ENCODE assay signal across 26 mouse cellular contexts in genomic region chr1:105819031-105819430, GRCm38 (mm10). TPM values are rescaled to one million over a fixed set of nuclear protein-coding genes. Genes with fewer than 3 reads are reported as not detected.
DNase-seq lines count a peak whose midpoint lies in the region; ATAC-seq and TF ChIP-seq lines count a peak whose summit lies in the region.
"Had no signal": no experiment of that assay in that cellular context is flagged by ENCODE, and none has a peak within 500 bp of the region (broad histone marks: within the 10 kb centered on the region; RNA-seq: fewer than 3 reads in every experiment).

No protein-coding gene starts in this region.

- no peak for DNase-seq in kidney, adult 11 months
- no peak for DNase-seq in spleen, postnatal 36 days (ENCODE audit: low spot score in 2 of 2)
- no peak for DNase-seq in yolk sac, embryonic 10.5 days (ENCODE audit: low spot score)
- no peak for DNase-seq in cerebellum, adult 2 months
- DNase-seq: adrenal gland, postnatal 25 days; B cell, adult 2 months; cerebellum, adult 11-12 months; cerebellum, postnatal 10 days; gastrocnemius, postnatal 25 days; heart, postnatal 4 days; kidney, adult 9 months; kidney, postnatal 4 days; left cerebral cortex, postnatal 4 days; lung, postnatal 4 days; thymus, postnatal 14 days had no signal

- H3K27me3 ChIP-seq in kidney, embryonic 15.5 days = no peaks in the 10 kb centered on the region
- H3K27me3 ChIP-seq in embryonic facial prominence, embryonic 13.5 days = no peaks in the 10 kb centered on the region
- H3K27me3 ChIP-seq in embryonic facial prominence, embryonic 15.5 days = no peaks in the 10 kb centered on the region
- H3K27me3 ChIP-seq in limb, embryonic 12.5 days = no peaks in the 10 kb centered on the region
- H3K27me3 ChIP-seq in cerebellum, adult 2 months (ENCODE audit: control insufficient read depth, insufficient read depth, low read length) = no peaks in the 10 kb centered on the region
- H3K27me3 ChIP-seq: heart, embryonic 12.5 days; hindbrain, embryonic 13.5 days; midbrain, embryonic 12.5 days; neural tube, embryonic 13.5 days had no signal

- peak overlapping the region; percentile 25; the same call in 1 of the 2 replicates for H3K4me2 ChIP-seq in kidney, embryonic 15.5 days
- peak overlapping the region; percentile 16; the same call in 1 of the 2 replicates for H3K4me2 ChIP-seq in embryonic facial prominence, embryonic 13.5 days
- 0 out of 2 replicates have a peak overlapping the region, but pooled peaks have one; percentile 3 for H3K4me2 ChIP-seq in embryonic facial prominence, embryonic 15.5 days (replicated peaks)
- no peak overlapping the region; the same call in 1 of the 2 replicates for H3K4me2 ChIP-seq in limb, embryonic 12.5 days
- H3K4me2 ChIP-seq: heart, embryonic 12.5 days; hindbrain, embryonic 13.5 days; liver, embryonic 11.5 days; midbrain, embryonic 12.5 days; neural tube, embryonic 13.5 days had no signal

- no peak for TF ChIP-seq CTCF in cerebellum, adult 2 months (IDR thresholded peaks at IDR 0.05; ENCODE audit: borderline replicate concordance, insufficient read depth, low read depth, low read length)

- H3K9me3 ChIP-seq in kidney, embryonic 15.5 days (replicated peaks) = no peaks in the 10 kb centered on the region
- no peaks in the 10 kb centered on the region for H3K9me3 ChIP-seq in embryonic facial prominence, embryonic 13.5 days
- H3K9me3 ChIP-seq in embryonic facial prominence, embryonic 15.5 days (replicated peaks) = no peaks in the 10 kb centered on the region
- H3K9me3 ChIP-seq in limb, embryonic 12.5 days = no peaks in the 10 kb centered on the region
- H3K9me3 ChIP-seq: heart, embryonic 12.5 days; hindbrain, embryonic 13.5 days; megakaryocyte, embryonic 14.5 days; midbrain, embryonic 12.5 days; neural tube, embryonic 13.5 days had no signal

- no peak overlapping the region for H3K4me3 ChIP-seq in kidney, embryonic 15.5 days (replicated peaks)
- H3K4me3 ChIP-seq in embryonic facial prominence, embryonic 13.5 days = no peak overlapping the region
- H3K4me3 ChIP-seq in embryonic facial prominence, embryonic 15.5 days (replicated peaks) = no peak overlapping the region
- no peak overlapping the region for H3K4me3 ChIP-seq in limb, embryonic 12.5 days (replicated peaks)
- H3K4me3 ChIP-seq in cerebellum, adult 2 months (replicated peaks; ENCODE audit: insufficient read depth, low read depth, low read length) = no peak overlapping the region
- H3K4me3 ChIP-seq: heart, embryonic 12.5 days; hindbrain, embryonic 13.5 days; midbrain, embryonic 12.5 days; neural tube, embryonic 13.5 days had no signal

- no peaks in the 10 kb centered on the region for H3K36me3 ChIP-seq in kidney, embryonic 15.5 days
- H3K36me3 ChIP-seq in embryonic facial prominence, embryonic 13.5 days = no peaks in the 10 kb centered on the region
- H3K36me3 ChIP-seq in embryonic facial prominence, embryonic 15.5 days = no peaks in the 10 kb centered on the region
- H3K36me3 ChIP-seq in limb, embryonic 12.5 days = no peaks in the 10 kb centered on the region
- H3K36me3 ChIP-seq: heart, embryonic 12.5 days; hindbrain, embryonic 13.5 days; midbrain, embryonic 12.5 days; neural tube, embryonic 13.5 days had no signal

- 23% methylated on average over 6 of the region's 6 CpGs for WGBS in kidney, embryonic 15.5 days
- WGBS in embryonic facial prominence, embryonic 13.5 days = 29% methylated on average over 6 of the region's 6 CpGs
- 23% methylated on average over 6 of the region's 6 CpGs for WGBS in embryonic facial prominence, embryonic 15.5 days
- 27% methylated on average over 6 of the region's 6 CpGs for WGBS in limb, embryonic 12.5 days
- 51% methylated on average over 6 of the region's 6 CpGs for WGBS in cerebellum, adult 2 months

- H3K27ac ChIP-seq in kidney, embryonic 15.5 days = no peak overlapping the region
- H3K27ac ChIP-seq in embryonic facial prominence, embryonic 13.5 days = no peak overlapping the region
- peak overlapping the region; percentile 39; the same call in 1 of the 2 replicates for H3K27ac ChIP-seq in embryonic facial prominence, embryonic 15.5 days (replicated peaks)
- no peak overlapping the region for H3K27ac ChIP-seq in limb, embryonic 12.5 days
- no peak overlapping the region for H3K27ac ChIP-seq in cerebellum, adult 2 months (ENCODE audit: insufficient read depth, low read length)
- H3K27ac ChIP-seq: hindbrain, embryonic 13.5 days; midbrain, embryonic 12.5 days; neural tube, embryonic 13.5 days had no signal

- TF ChIP-seq POLR2A in cerebellum, adult 2 months (IDR thresholded peaks at IDR 0.05; ENCODE audit: borderline replicate concordance, insufficient read depth, low read length) = no peak

- ATAC-seq in kidney, embryonic 15.5 days (replicated peaks; ENCODE audit: low FRiP score) = 0 out of 2 replicates have a peak, but pooled peaks have one; percentile 59
- ATAC-seq in embryonic facial prominence, embryonic 13.5 days (ENCODE audit: insufficient number of reproducible peaks, insufficient read depth, low FRiP score, low TSS enrichment, low read depth) = no peak
- ATAC-seq in embryonic facial prominence, embryonic 15.5 days (ENCODE audit: insufficient number of reproducible peaks, low FRiP score, low TSS enrichment, low read depth) = no peak
- ATAC-seq in limb, embryonic 12.5 days (ENCODE audit: insufficient number of reproducible peaks, insufficient read depth, low FRiP score, low TSS enrichment, low read depth) = peak; percentile 48; the same call in 1 of the 2 replicates
- ATAC-seq: forebrain, embryonic 14.5 days had no signal

- no peak overlapping the region for H3K9ac ChIP-seq in kidney, embryonic 15.5 days
- H3K9ac ChIP-seq in embryonic facial prominence, embryonic 13.5 days = no peak overlapping the region
- no peak overlapping the region for H3K9ac ChIP-seq in embryonic facial prominence, embryonic 15.5 days
- no peak overlapping the region for H3K9ac ChIP-seq in limb, embryonic 12.5 days (replicated peaks)
- H3K9ac ChIP-seq: heart, embryonic 12.5 days; hindbrain, embryonic 13.5 days; midbrain, embryonic 12.5 days; neural tube, embryonic 13.5 days had no signal

- H3K4me1 ChIP-seq in kidney, embryonic 15.5 days = peaks cover 10% of the 10 kb centered on the region
- H3K4me1 ChIP-seq in embryonic facial prominence, embryonic 13.5 days = peaks cover 13% of the 10 kb centered on the region
- H3K4me1 ChIP-seq in embryonic facial prominence, embryonic 15.5 days = peaks cover 12% of the 10 kb centered on the region
- peaks cover 17% of the 10 kb centered on the region for H3K4me1 ChIP-seq in limb, embryonic 12.5 days (replicated peaks)
- H3K4me1 ChIP-seq in cerebellum, adult 2 months (ENCODE audit: control insufficient read depth, insufficient read depth, low read length) = no peaks in the 10 kb centered on the region
- H3K4me1 ChIP-seq: neural tube, embryonic 13.5 days had no signal

RNA-seq across cellular contexts. Expression of gene Tnfrsf11a, which starts 38.5 kb away (rescaled TPM):
- 1.4 and 1.5 TPM in 2 replicates for polyA plus RNA-seq in kidney, embryonic 15.5 days (2015; fragmentation: Nextera tagmentation; extraction: Ambion mirVana)
- 0.91 and 0.96 TPM in 2 replicates for polyA plus RNA-seq in embryonic facial prominence, embryonic 13.5 days (2015; fragmentation: Nextera tagmentation; extraction: Ambion mirVana)
- 1.6 TPM in 2 replicates for polyA plus RNA-seq in embryonic facial prominence, embryonic 15.5 days (2015; fragmentation: Nextera tagmentation; extraction: Ambion mirVana)
- 0.44 and 0.84 TPM in 2 replicates for polyA plus RNA-seq in limb, embryonic 12.5 days (2016; fragmentation: Nextera tagmentation; extraction: Ambion mirVana)
- 1.4 and 1.6 TPM in 2 replicates for polyA plus RNA-seq in cerebellum, adult 2 months (2012; rRNA removed)

Comparison
In these comparisons a context has a peak if more than half of its experiments do, and no peak if none do; other contexts are left out.
1. ATAC-seq: peak in kidney, embryonic 15.5 days (single experiment) and limb, embryonic 12.5 days (single experiment); none in embryonic facial prominence, embryonic 13.5 days (single experiment) and embryonic facial prominence, embryonic 15.5 days (single experiment).